8 mouse cellular contexts compared by ENCODE assay signal in genomic region chr5:144189950-144190583, GRCm38 (mm10). TPM values are rescaled to one million over a fixed set of nuclear protein-coding genes. Genes with fewer than 3 reads are reported as not detected.
DNase-seq lines count a peak whose midpoint lies in the region; ATAC-seq and TF ChIP-seq lines count a peak whose summit lies in the region.

TSS of gene Bhlha15 (plus strand) at chr5:144190286.

- peak within 1 kb of the TSS; percentile 68 for H3K4me3 ChIP-seq in E14TG2a.4 (replicated peaks; ENCODE audit: low read length)
- peak within 1 kb of the TSS; percentile 20 for H3K4me3 ChIP-seq in forebrain, embryonic 15.5 days
- peak within 1 kb of the TSS; percentile 18 for H3K4me3 ChIP-seq in neural tube, embryonic 15.5 days (replicated peaks)

- H3K4me2 ChIP-seq in forebrain, embryonic 15.5 days (replicated peaks), result peak within 1 kb of the TSS; percentile 40
- peak within 1 kb of the TSS; percentile 52 for H3K4me2 ChIP-seq in neural tube, embryonic 15.5 days

- H3K9me3 ChIP-seq in E14TG2a.4 (ENCODE audit: low read length), result no peaks in the 10 kb centered on the region
- H3K9me3 ChIP-seq in forebrain, embryonic 15.5 days, result no peaks in the 10 kb centered on the region
- H3K9me3 ChIP-seq in neural tube, embryonic 15.5 days (replicated peaks), result no peaks in the 10 kb centered on the region

- H3K36me3 ChIP-seq in E14TG2a.4 (ENCODE audit: insufficient read depth, low read length), result peaks cover 36% of the 10 kb centered on the region
- H3K36me3 ChIP-seq in forebrain, embryonic 15.5 days, result peaks cover 6% of the 10 kb centered on the region
- peaks cover 14% of the 10 kb centered on the region for H3K36me3 ChIP-seq in neural tube, embryonic 15.5 days

- H3K4me1 ChIP-seq in E14TG2a.4 (replicated peaks; ENCODE audit: low read depth, low read length), result peaks cover 75% of the 10 kb centered on the region
- H3K4me1 ChIP-seq in forebrain, embryonic 15.5 days, result peaks cover 10% of the 10 kb centered on the region
- H3K4me1 ChIP-seq in neural tube, embryonic 15.5 days, result peaks cover 13% of the 10 kb centered on the region

- intact Hi-C loops in left cerebral cortex, postnatal 4 days (cut with DNase I), result no loop called here

- WGBS in forebrain, embryonic 15.5 days, result 5% methylated on average over 17 of the region's 26 CpGs
- 5% methylated on average over 23 of the region's 26 CpGs for WGBS in neural tube, embryonic 15.5 days

- TF ChIP-seq CTCF in E14TG2a.4 (conservative IDR thresholded peaks at IDR 0.05; ENCODE audit: low read length), result no peak

- peak; percentile 80 for DNase-seq in adrenal gland, postnatal 14 days
- peak; percentile 78 for DNase-seq in kidney, adult 11 months
- DNase-seq in lung, adult 18-20 months, result peak; percentile 79 to 84
- peak; percentile 84 for DNase-seq in yolk sac, embryonic 10.5 days (ENCODE audit: low spot score)
- no peak for DNase-seq in left cerebral cortex, postnatal 4 days

- H3K27ac ChIP-seq in forebrain, embryonic 15.5 days (replicated peaks), result no peak within 1 kb of the TSS
- no peak within 1 kb of the TSS for H3K27ac ChIP-seq in neural tube, embryonic 15.5 days (replicated peaks)

- H3K27me3 ChIP-seq in E14TG2a.4 (ENCODE audit: insufficient read depth, low read length), result peaks cover 17% of the 10 kb centered on the region
- no peaks in the 10 kb centered on the region for H3K27me3 ChIP-seq in forebrain, embryonic 15.5 days
- no peaks in the 10 kb centered on the region for H3K27me3 ChIP-seq in neural tube, embryonic 15.5 days (replicated peaks)

- ATAC-seq in forebrain, embryonic 15.5 days (replicated peaks), result peak; percentile 24
- ATAC-seq in neural tube, embryonic 15.5 days (ENCODE audit: low FRiP score), result no peak; the same call in 1 of the 2 replicates

- H3K9ac ChIP-seq in forebrain, embryonic 15.5 days (replicated peaks), result no peak within 1 kb of the TSS
- H3K9ac ChIP-seq in neural tube, embryonic 15.5 days (replicated peaks), result no peak within 1 kb of the TSS

RNA-seq across cellular contexts. Expression of gene Bhlha15, which starts in this region (rescaled TPM):
- 0.63 and 1.1 TPM in 2 replicates for total RNA-seq in adrenal gland, postnatal 14 days (2021)
- polyA plus RNA-seq in forebrain, embryonic 15.5 days (2015; fragmentation: Nextera tagmentation; extraction: Ambion mirVana), result 0.05 and 0.14 TPM in 2 replicates
- polyA plus RNA-seq in neural tube, embryonic 15.5 days (2015; fragmentation: Nextera tagmentation; extraction: Ambion mirVana), result 0.15 and 0.38 TPM in 2 replicates
- under 1 TPM; 0.38 to 0.42 TPM for total RNA-seq in left cerebral cortex, postnatal 4 days (2021)

Comparison
In these comparisons a context has a peak if more than half of its experiments do, and no peak if none do; other contexts are left out.
1. Peak in ATAC-seq, H3K4me3 ChIP-seq and H3K4me2 ChIP-seq in forebrain, embryonic 15.5 days; RNA of the gene not detected or under 1 TPM.
2. H3K4me3 ChIP-seq: peak in every context shown above with its lines; median percentile 68 in E14TG2a.4; 20 in forebrain, embryonic 15.5 days; 18 in neural tube, embryonic 15.5 days.